Mouse (Mus musculus): ENCODE results near the gene Gpr141. TPM values are rescaled to one million over a fixed set of nuclear protein-coding genes. Genes with fewer than 3 reads are reported as not detected.
"Not testable (repeated sequence)": the region's sequence is repeated elsewhere in the genome, so short reads cannot be mapped to it uniquely, and the experiment has no call there.

Gpr141 gene
- polyA plus RNA-seq, 1 experiment from 2014 or later, result 0.14 TPM

- WGBS, result 60% methylated on average over 3 of the region's 3 CpGs
- Histone ChIP-seq H3K36me3 (no peaks in the 10 kb centered on the region), H3K4me3 (no peak overlapping the region), H3K9ac (replicated peaks) (no peak overlapping the region), H3K27me3 (no peaks in the 10 kb centered on the region), H3K27ac (replicated peaks) (no peak overlapping the region), H3K4me2 (replicated peaks) (no peak overlapping the region), H3K4me1 (no peaks in the 10 kb centered on the region), H3K9me3 (no peaks in the 10 kb centered on the region)
- ATAC-seq (replicated peaks), result peak; percentile 66; the same call in 1 of the 2 replicates
Observed at GRCm38 (mm10) chr13:19794942-19795341, 29.1 kb downstream of the Gpr141 start.

GRCm38 (mm10) chr13:19794486-19794885, 29.6 kb downstream of the Gpr141 start:
- Histone ChIP-seq H3K27ac (replicated peaks) (no peak overlapping the region), H3K4me1 (no peaks in the 10 kb centered on the region), H3K9me3 (no peaks in the 10 kb centered on the region), H3K9ac (replicated peaks) (no peak overlapping the region), H3K4me3 (no peak overlapping the region), H3K36me3 (no peaks in the 10 kb centered on the region), H3K27me3 (no peaks in the 10 kb centered on the region), H3K4me2 (replicated peaks) (no peak overlapping the region)
- 0 out of 2 replicates have a peak, but pooled peaks have one; percentile 23 for ATAC-seq (replicated peaks)
- 52% methylated on average over 6 of the region's 6 CpGs for WGBS

GRCm38 (mm10) chr13:19793761-19794160, 30.3 kb downstream of the Gpr141 start:
- 50% methylated on average over 4 of the region's 4 CpGs for WGBS
- H3K27ac ChIP-seq (replicated peaks), result no peak overlapping the region
- no peaks in the 10 kb centered on the region for H3K4me1 ChIP-seq
- ATAC-seq (replicated peaks), result no peak
- H3K36me3 ChIP-seq, result no peaks in the 10 kb centered on the region
- no peaks in the 10 kb centered on the region for H3K9me3 ChIP-seq
- H3K9ac ChIP-seq (replicated peaks), result no peak overlapping the region
- H3K4me3 ChIP-seq, result no peak overlapping the region
- H3K27me3 ChIP-seq, result no peaks in the 10 kb centered on the region
- H3K4me2 ChIP-seq (replicated peaks), result no peak overlapping the region

GRCm38 (mm10) chr13:19787946-19788345, 36.1 kb downstream of the Gpr141 start:
- not testable (repeated sequence) for H3K4me1 ChIP-seq; ATAC-seq (replicated peaks); H3K27ac ChIP-seq (replicated peaks); H3K4me3 ChIP-seq; H3K36me3 ChIP-seq; H3K27me3 ChIP-seq; H3K9me3 ChIP-seq; H3K4me2 ChIP-seq (replicated peaks); H3K9ac ChIP-seq (replicated peaks)
- WGBS, result 31% methylated on average over 1 of the region's 1 CpGs

GRCm38 (mm10) chr13:19770163-19770562, 53.9 kb downstream of the Gpr141 start:
- H3K4me1 ChIP-seq, result no peaks in the 10 kb centered on the region
- H3K36me3 ChIP-seq, result no peaks in the 10 kb centered on the region
- no peaks in the 10 kb centered on the region for H3K27me3 ChIP-seq
- ATAC-seq (replicated peaks), result no peak
- H3K4me2 ChIP-seq (replicated peaks), result no peak overlapping the region
- H3K4me3 ChIP-seq, result no peak overlapping the region
- H3K9ac ChIP-seq (replicated peaks), result no peak overlapping the region
- WGBS, result 91% methylated on average over 1 of the region's 1 CpGs
- no peaks in the 10 kb centered on the region for H3K9me3 ChIP-seq
- no peak overlapping the region for H3K27ac ChIP-seq (replicated peaks)

- H3K36me3 ChIP-seq, result no peaks in the 10 kb centered on the region
- H3K9me3 ChIP-seq, result no peaks in the 10 kb centered on the region
- no peak overlapping the region for H3K4me2 ChIP-seq (replicated peaks)
- WGBS, result 87% methylated on average over 2 of the region's 2 CpGs
- H3K27ac ChIP-seq (replicated peaks), result 0 out of 2 replicates have a peak overlapping the region, but pooled peaks have one; percentile 11
- H3K9ac ChIP-seq (replicated peaks), result no peak overlapping the region
- H3K4me3 ChIP-seq, result no peak overlapping the region
- no peaks in the 10 kb centered on the region for H3K27me3 ChIP-seq
- H3K4me1 ChIP-seq, result no peaks in the 10 kb centered on the region
- ATAC-seq (replicated peaks), result no peak
Observed at GRCm38 (mm10) chr13:19767202-19767601, 56.9 kb downstream of the Gpr141 start.

- Histone ChIP-seq H3K9me3 (no peaks in the 10 kb centered on the region), H3K27ac (replicated peaks) (no peak overlapping the region), H3K4me3 (no peak overlapping the region), H3K27me3 (no peaks in the 10 kb centered on the region), H3K4me2 (replicated peaks) (no peak overlapping the region), H3K36me3 (no peaks in the 10 kb centered on the region), H3K9ac (replicated peaks) (no peak overlapping the region), H3K4me1 (no peaks in the 10 kb centered on the region)
- WGBS, result 88% methylated on average over 4 of the region's 4 CpGs
- no peak for ATAC-seq (replicated peaks)
Observed at GRCm38 (mm10) chr13:19764276-19764675, 59.8 kb downstream of the Gpr141 start.

GRCm38 (mm10) chr13:19763211-19763610, 60.8 kb downstream of the Gpr141 start:
- WGBS, result 88% methylated on average over 1 of the region's 1 CpGs
- ATAC-seq (replicated peaks), result no peak
- no peak overlapping the region for H3K27ac ChIP-seq (replicated peaks)
- no peaks in the 10 kb centered on the region for H3K4me1 ChIP-seq
- H3K36me3 ChIP-seq, result no peaks in the 10 kb centered on the region
- H3K9ac ChIP-seq (replicated peaks), result no peak overlapping the region
- H3K9me3 ChIP-seq, result no peaks in the 10 kb centered on the region
- no peak overlapping the region for H3K4me3 ChIP-seq
- no peak overlapping the region for H3K4me2 ChIP-seq (replicated peaks)
- no peaks in the 10 kb centered on the region for H3K27me3 ChIP-seq

GRCm38 (mm10) chr13:19745741-19746140, 78.3 kb downstream of the Gpr141 start:
- no peaks in the 10 kb centered on the region for H3K36me3 ChIP-seq
- WGBS, result 46% methylated on average over 2 of the region's 2 CpGs
- no peak overlapping the region for H3K27ac ChIP-seq (replicated peaks)
- no peak overlapping the region for H3K4me2 ChIP-seq (replicated peaks)
- no peaks in the 10 kb centered on the region for H3K9me3 ChIP-seq
- no peaks in the 10 kb centered on the region for H3K27me3 ChIP-seq
- no peak overlapping the region for H3K9ac ChIP-seq (replicated peaks)
- no peak for ATAC-seq (replicated peaks)
- H3K4me3 ChIP-seq, result no peak overlapping the region
- H3K4me1 ChIP-seq, result no peaks in the 10 kb centered on the region

GRCm38 (mm10) chr13:19744536-19744935, 79.5 kb downstream of the Gpr141 start:
- Histone ChIP-seq H3K27ac (replicated peaks) (no peak overlapping the region), H3K9ac (replicated peaks) (no peak overlapping the region), H3K4me3 (no peak overlapping the region), H3K27me3 (no peaks in the 10 kb centered on the region), H3K4me2 (replicated peaks) (no peak overlapping the region), H3K4me1 (no peaks in the 10 kb centered on the region), H3K36me3 (no peaks in the 10 kb centered on the region), H3K9me3 (no peaks in the 10 kb centered on the region)
- WGBS, result 72% methylated on average over 5 of the region's 5 CpGs
- ATAC-seq (replicated peaks), result no peak

GRCm38 (mm10) chr13:19734597-19734996, 89.5 kb downstream of the Gpr141 start:
- Histone ChIP-seq H3K9me3 (no peaks in the 10 kb centered on the region), H3K27ac (replicated peaks) (no peak overlapping the region), H3K4me3 (no peak overlapping the region), H3K9ac (replicated peaks) (no peak overlapping the region), H3K27me3 (no peaks in the 10 kb centered on the region), H3K36me3 (no peaks in the 10 kb centered on the region), H3K4me2 (replicated peaks) (no peak overlapping the region), H3K4me1 (no peaks in the 10 kb centered on the region)
- 81% methylated on average over 5 of the region's 5 CpGs for WGBS
- no peak for ATAC-seq (replicated peaks)

- no peak overlapping the region for H3K9ac ChIP-seq (replicated peaks)
- WGBS, result 77% methylated on average over 2 of the region's 2 CpGs
- H3K4me2 ChIP-seq (replicated peaks), result no peak overlapping the region
- no peaks in the 10 kb centered on the region for H3K9me3 ChIP-seq
- ATAC-seq (replicated peaks), result no peak
- no peak overlapping the region for H3K27ac ChIP-seq (replicated peaks)
- no peaks in the 10 kb centered on the region for H3K36me3 ChIP-seq
- H3K27me3 ChIP-seq, result no peaks in the 10 kb centered on the region
- H3K4me3 ChIP-seq, result no peak overlapping the region
- no peaks in the 10 kb centered on the region for H3K4me1 ChIP-seq
Observed at GRCm38 (mm10) chr13:19730826-19731225, 93.2 kb downstream of the Gpr141 start.

- peaks cover 8% of the 10 kb centered on the region for H3K4me1 ChIP-seq
- 67% methylated on average over 5 of the region's 5 CpGs for WGBS
- no peak overlapping the region for H3K4me2 ChIP-seq (replicated peaks)
- H3K9me3 ChIP-seq, result no peaks in the 10 kb centered on the region
- H3K27me3 ChIP-seq, result no peaks in the 10 kb centered on the region
- no peak overlapping the region for H3K4me3 ChIP-seq
- no peak overlapping the region for H3K27ac ChIP-seq (replicated peaks)
- no peaks in the 10 kb centered on the region for H3K36me3 ChIP-seq
- ATAC-seq (replicated peaks), result no peak
- no peak overlapping the region for H3K9ac ChIP-seq (replicated peaks)
Observed at GRCm38 (mm10) chr13:19718954-19719353, 105.1 kb downstream of the Gpr141 start.

Data from forebrain, embryonic 15.5 days (tissue).